Mouse (Mus musculus) erythroblast, embryonic 14.5 days (primary cell): ENCODE results near the gene Trpv2.

Source experiments
- GATA1 ChIP-seq: IDR thresholded peaks from 2 replicates; pipeline ENCODE4 v1.6.1; 2012; ENCODE audit warnings: low read length, inconsistent platforms, mixed read lengths
- TAL1 ChIP-seq: IDR thresholded peaks from 3 replicates; pipeline ENCODE4 v1.6.1; 2012; ENCODE audit warnings: low read length, inconsistent platforms, mixed read lengths

DNA sequence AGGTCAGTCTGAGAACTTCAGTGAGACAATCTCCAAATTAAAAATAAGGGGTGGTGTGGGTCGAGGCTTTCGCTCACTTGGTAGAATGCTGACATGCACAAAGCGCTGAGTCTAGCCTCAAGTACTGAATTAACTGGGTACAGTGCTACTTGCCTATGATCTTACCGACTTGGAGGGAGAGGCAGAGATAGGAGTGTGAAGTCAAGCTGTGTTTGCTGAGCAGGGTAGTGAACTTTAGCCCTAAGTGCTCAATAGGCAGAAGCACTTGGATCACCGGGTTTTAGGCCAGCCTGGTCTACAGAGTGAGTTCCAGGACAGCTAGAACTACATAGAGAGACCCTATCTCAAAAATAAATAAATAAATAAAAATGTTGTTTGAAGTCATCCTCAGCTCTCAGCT lies 17.1 kb upstream of the Trpv2 start:
- TF ChIP-seq GATA1 (no peak), TAL1 (no peak)
